Mouse (Mus musculus): ENCODE measurements around the gene Gm17268.

- TF ChIP-seq GATA1 (IDR thresholded peaks at IDR 0.05; ENCODE audit: borderline replicate concordance, low read length) (no peak), FLI1 (IDR thresholded peaks at IDR 0.05; ENCODE audit: low read length) (no peak)
Measured at GRCm38 (mm10) chr11:82004810-82005209, 33.6 kb downstream of the Gm17268 start.
